Mouse (Mus musculus) c-Kit-positive CD71-positive TER-119-positive erythroid progenitor cells, embryonic 14.5 days (primary cell): ENCODE data around the gene Myo7a.
A peak's percentile ranks its signal among the peaks of the same experiment; 100 is the strongest.

Experiments used
- DNase-seq: peaks from one replicate; pipeline ENCODE4 v3.0.0-alpha.2; 2013; ENCODE audit warnings: low spot score

Gene Myo7a

GRCm38 (mm10) chr7:98142648-98143047, 23.3 kb upstream of the Myo7a start:
- DNase-seq: no peak

GRCm38 (mm10) chr7:98142247-98142646, 22.9 kb upstream of the Myo7a start:
- no peak for DNase-seq

- DNase-seq: no peak
These were observed 21.9 kb upstream of the Myo7a start for GRCm38 (mm10) chr7:98141206-98141605.

- no peak for DNase-seq
These were observed 21.3 kb upstream of the Myo7a start for GRCm38 (mm10) chr7:98140597-98140996.

- DNase-seq: no peak
These were observed 19.9 kb upstream of the Myo7a start for GRCm38 (mm10) chr7:98139216-98139615.

GRCm38 (mm10) chr7:98137995-98138394, 18.7 kb upstream of the Myo7a start:
- no peak for DNase-seq

- DNase-seq: no peak
These were observed 18.3 kb upstream of the Myo7a start for GRCm38 (mm10) chr7:98137583-98137982.

- no peak for DNase-seq
These were observed 12.4 kb upstream of the Myo7a start for GRCm38 (mm10) chr7:98131751-98132150.

- DNase-seq: peak; percentile 44
These were observed 6.1 kb upstream of the Myo7a start for GRCm38 (mm10) chr7:98125473-98125872.

GRCm38 (mm10) chr7:98124701-98125100, 5.4 kb upstream of the Myo7a start:
- DNase-seq: no peak

DNA sequence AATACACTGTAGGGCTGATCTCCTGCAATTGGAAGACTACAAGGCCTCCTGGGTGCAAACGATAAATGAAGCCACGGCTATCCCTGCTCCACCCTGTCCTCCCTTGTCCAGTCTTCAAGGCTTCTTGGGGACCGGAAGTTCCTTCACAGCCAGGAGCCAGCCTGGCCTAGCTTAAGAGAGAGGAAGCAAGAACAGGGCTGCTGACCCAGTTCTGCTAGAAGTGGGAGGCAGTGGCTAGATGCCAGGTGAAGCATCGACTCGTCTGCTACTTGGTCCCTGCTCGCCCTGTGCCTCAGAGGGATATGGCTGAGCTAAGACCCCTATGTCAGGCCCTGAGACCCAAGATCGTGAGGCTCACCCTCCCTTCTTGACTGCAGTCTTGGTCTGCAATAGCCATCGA, 2.3 kb upstream of the Myo7a start:
- no peak for DNase-seq

DNA sequence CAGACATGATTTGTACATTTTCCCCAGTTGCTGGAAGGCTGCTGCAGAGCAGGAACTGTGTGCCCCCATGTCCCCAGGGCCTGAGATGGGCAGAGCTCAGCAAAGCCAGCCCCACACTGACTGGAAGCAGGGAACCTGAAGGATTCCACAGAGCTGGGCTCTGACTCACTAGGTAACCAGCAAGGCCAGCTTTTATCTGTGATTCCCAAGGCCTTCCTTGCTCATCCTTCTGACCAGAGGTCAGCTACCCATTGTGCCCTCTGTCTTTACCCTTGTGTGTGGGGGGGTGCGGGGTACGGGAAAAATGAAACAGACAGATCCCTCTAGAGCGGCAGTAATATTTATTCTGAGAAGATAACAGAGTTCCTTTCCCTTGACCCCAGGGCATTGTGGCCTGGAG, 1.9 kb upstream of the Myo7a start:
- no peak for DNase-seq

DNA sequence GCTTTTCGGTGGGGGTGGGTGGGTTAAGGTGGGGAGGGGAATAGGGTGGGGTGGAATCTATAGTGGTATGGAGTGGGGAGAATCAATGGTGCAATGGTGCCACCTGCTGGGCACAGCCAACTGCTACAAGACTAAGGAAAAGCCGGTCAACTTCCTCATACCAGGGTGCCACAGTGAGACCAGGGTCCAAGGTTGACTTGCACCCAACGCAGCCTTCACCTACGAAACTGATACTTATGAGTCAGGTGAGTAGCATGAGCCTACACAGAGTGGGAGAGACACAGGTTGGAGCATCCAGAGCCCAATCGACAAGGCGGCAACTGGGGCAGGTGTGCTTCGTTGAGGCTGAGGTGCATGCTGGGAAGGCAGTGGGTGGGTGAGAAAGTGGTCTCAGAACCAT, 1.0 kb upstream of the Myo7a start:
- DNase-seq: peak; percentile 53

DNA sequence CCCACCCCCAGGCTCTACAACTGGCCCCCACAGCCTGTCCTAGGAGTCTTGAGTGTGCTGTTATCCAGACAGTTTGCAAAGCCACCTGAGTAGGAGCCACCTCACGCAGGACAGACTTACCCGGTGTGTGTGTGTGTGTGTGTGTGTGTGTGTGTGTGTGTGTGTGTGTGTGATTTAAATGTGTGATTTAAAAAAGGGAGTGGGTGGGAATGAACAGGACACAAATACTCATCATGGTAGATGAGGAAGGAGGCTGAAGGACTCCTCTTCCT, 573 bp upstream of the Myo7a start:
- no peak for DNase-seq

- no peak for DNase-seq
These were observed 2.2 kb downstream of the Myo7a start for GRCm38 (mm10) chr7:98117012-98117660.

DNA sequence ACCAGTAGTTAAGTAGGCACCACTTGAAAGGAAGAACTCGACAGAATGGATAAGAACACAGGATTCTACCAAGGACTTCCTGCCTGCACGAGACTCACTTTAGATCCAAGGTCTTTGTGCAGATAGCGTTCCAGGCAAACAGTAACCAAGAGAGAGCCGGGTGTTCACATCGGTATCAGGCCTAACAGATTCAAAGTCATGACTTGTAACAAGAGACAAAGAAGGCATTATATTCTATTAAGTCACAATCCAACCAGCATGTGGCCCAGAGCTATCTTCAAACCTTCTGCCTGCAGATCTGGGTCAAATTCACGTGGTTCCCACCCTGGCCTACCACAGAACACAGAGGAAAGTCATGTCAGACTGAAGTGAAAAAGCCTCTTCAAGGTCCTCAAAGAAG, 4.7 kb downstream of the Myo7a start:
- DNase-seq: no peak

GRCm38 (mm10) chr7:98111233-98111632, 8.1 kb downstream of the Myo7a start:
- DNase-seq: no peak

DNA sequence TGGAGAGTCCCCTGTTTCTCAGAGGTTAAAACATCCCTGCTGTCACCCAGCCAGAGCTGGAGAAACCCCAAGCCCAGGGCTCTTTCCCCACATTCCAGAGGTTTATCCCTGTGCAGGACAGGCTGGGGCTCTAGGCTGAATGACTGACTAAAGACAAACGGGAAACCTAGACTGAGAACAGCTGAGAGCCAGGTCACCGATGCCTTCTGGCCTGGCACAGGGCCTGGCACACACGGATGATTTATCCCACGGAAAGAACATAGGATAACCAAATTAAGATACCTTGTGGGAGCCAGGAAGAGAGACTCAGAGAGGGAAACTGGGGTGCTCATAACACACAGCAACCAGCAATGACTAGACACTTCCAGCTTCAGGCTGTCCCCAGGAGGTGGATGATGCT, 9.6 kb downstream of the Myo7a start:
- DNase-seq: no peak

GRCm38 (mm10) chr7:98108636-98109430, 10.5 kb downstream of the Myo7a start:
- no peak for DNase-seq

- no peak for DNase-seq
These were observed 13.1 kb downstream of the Myo7a start for GRCm38 (mm10) chr7:98106272-98106671.

- no peak for DNase-seq
These were observed 14.6 kb downstream of the Myo7a start for GRCm38 (mm10) chr7:98104481-98105435.

GRCm38 (mm10) chr7:98103942-98104292, 15.4 kb downstream of the Myo7a start:
- DNase-seq: no peak
